Mouse (Mus musculus) thymus, adult 2 months (tissue): ENCODE results near the gene Faap100.

Experiments used
- CTCF ChIP-seq: fragments of 200-500 bp; IDR thresholded peaks from 2 replicates; pipeline ENCODE4 v1.5.1; 2012; ENCODE audit warnings: mild to moderate bottlenecking, control low read depth, low read length, moderate library complexity, borderline replicate concordance; ENCODE audit not compliant: control insufficient read depth, poor library complexity, insufficient read depth; ENCODE audit errors: extremely low read depth
- POLR2A ChIP-seq: fragments of 200-500 bp; IDR thresholded peaks from 2 replicates; pipeline ENCODE4 v1.6.1; 2012; ENCODE audit warnings: mild to moderate bottlenecking, low read length, control low read depth, moderate library complexity; ENCODE audit not compliant: control insufficient read depth, poor library complexity, insufficient read depth; ENCODE audit errors: extremely low read depth

- no peak for TF ChIP-seq POLR2A
- TF ChIP-seq CTCF = no peak
Observed at GRCm38 (mm10) chr11:120357791-120358401, 20.7 kb downstream of the Faap100 start.
